Mouse (Mus musculus) intestine, embryonic 16.5 days (tissue): ENCODE results near the gene Fxr2. TPM values are rescaled to one million over a fixed set of nuclear protein-coding genes. Genes with fewer than 3 reads are reported as not detected.

ENCODE experiments used
- ATAC-seq: fragments of 200-750 bp; cut with Nextera tagmentation; 2 replicates; pipeline ENCODE4 v1.8.0; 2017; ENCODE audit warnings: moderate TSS enrichment, moderate library complexity
- H3K27ac ChIP-seq: fragments of 300-500 bp; sonication (generic); 2 replicates; pipeline ENCODE4 v1.5.1; 2014; ENCODE audit warnings: mild to moderate bottlenecking, low read length
- H3K27me3 ChIP-seq: fragments of 300-500 bp; sonication (generic); replicated peaks from 2 replicates; pipeline ENCODE4 v1.6.1; 2014; ENCODE audit warnings: low read length, control low read depth, mixed read lengths; ENCODE audit not compliant: control insufficient read depth, insufficient read depth
- H3K36me3 ChIP-seq: fragments of 300-500 bp; sonication (generic); 2 replicates; pipeline ENCODE4 v1.6.1; 2014; ENCODE audit warnings: low read length, control low read depth; ENCODE audit not compliant: control insufficient read depth, insufficient read depth
- H3K4me1 ChIP-seq: fragments of 300-500 bp; sonication (generic); 2 replicates; pipeline ENCODE4 v1.6.1; 2014; ENCODE audit warnings: low read length, control low read depth, mixed read lengths; ENCODE audit not compliant: control insufficient read depth, insufficient read depth
- H3K4me2 ChIP-seq: fragments of 300-500 bp; sonication (generic); 2 replicates; pipeline ENCODE4 v1.6.1; 2014; ENCODE audit warnings: low read depth, low read length, control low read depth
- H3K4me3 ChIP-seq: fragments of 300-500 bp; sonication (generic); 2 replicates; pipeline ENCODE4 v1.5.1; 2014; ENCODE audit warnings: mild to moderate bottlenecking, low read length
- H3K9ac ChIP-seq: fragments of 300-500 bp; sonication (generic); 2 replicates; pipeline ENCODE4 v1.6.1; 2014; ENCODE audit warnings: low read depth, low read length
- H3K9me3 ChIP-seq: fragments of 300-500 bp; sonication (generic); 2 replicates; pipeline ENCODE4 v1.6.1; 2016; ENCODE audit warnings: low read length, control low read depth; ENCODE audit not compliant: control insufficient read depth
- WGBS: fragments of 180-500 bp; shearing (Covaris S2); extraction: QIAGEN DNeasy Blood & Tissue Kit; methylation state at CpG from one replicate; pipeline ENCODE4 v1.1.7; 2014; 5-methylcytosine and 5-hydroxymethylcytosine counted together
- polyA plus RNA-seq: library from polyadenylated mRNA; unstranded; fragments of >200 nt; fragmentation: Nextera tagmentation; extraction: Ambion mirVana; gene quantifications from 2 replicates; pipeline ENCODE4 v1.2.1, GENCODE M21; 2015

The Fxr2 gene
- polyA plus RNA-seq, 1 experiment from 2014 or later = 12.6 TPM

DNA sequence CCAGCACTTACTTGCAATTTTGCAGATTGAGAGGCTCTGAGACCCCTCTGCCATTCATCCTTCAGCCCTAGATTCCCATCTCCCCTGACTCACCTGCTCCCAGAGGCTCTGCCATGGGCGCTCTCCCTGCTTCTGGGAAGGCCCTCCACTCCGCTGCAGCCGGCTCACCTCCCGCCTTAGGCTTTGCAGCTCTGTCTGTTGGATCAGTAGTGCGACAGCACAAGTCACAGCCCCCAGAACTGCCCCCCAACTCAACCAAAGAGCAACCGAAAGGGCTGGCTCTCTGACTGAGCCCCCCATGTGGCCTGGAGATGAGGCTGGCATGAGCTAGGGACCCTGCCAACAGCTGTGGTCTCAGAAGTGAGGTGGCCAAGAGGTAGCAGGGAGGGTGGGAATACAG, 52.1 kb downstream of the Fxr2 start:
- no peak for ATAC-seq
- 89% methylated on average over 6 of the region's 6 CpGs for WGBS
- peaks cover 41% of the 10 kb centered on the region for H3K4me1 ChIP-seq
- H3K27ac ChIP-seq = no peak overlapping the region
- H3K9me3 ChIP-seq = no peaks in the 10 kb centered on the region
- H3K27me3 ChIP-seq = no peaks in the 10 kb centered on the region
- peak overlapping the region; percentile 48 for H3K9ac ChIP-seq
- no peaks in the 10 kb centered on the region for H3K36me3 ChIP-seq
- H3K4me3 ChIP-seq = no peak overlapping the region
- no peak overlapping the region for H3K4me2 ChIP-seq

- H3K27me3 ChIP-seq = no peaks in the 10 kb centered on the region
- H3K4me2 ChIP-seq = 0 out of 2 replicates have a peak within 1 kb of the TSS, but pooled peaks have one; percentile 10
- H3K4me3 ChIP-seq = no peak within 1 kb of the TSS
- H3K36me3 ChIP-seq = no peaks in the 10 kb centered on the region
- WGBS = 62% methylated on average over 10 of the region's 10 CpGs
- peaks cover 36% of the 10 kb centered on the region for H3K4me1 ChIP-seq
- ATAC-seq = no peak
- peak within 1 kb of the TSS; percentile 43 for H3K27ac ChIP-seq
- no peaks in the 10 kb centered on the region for H3K9me3 ChIP-seq
- peak within 1 kb of the TSS; percentile 55 for H3K9ac ChIP-seq
Observed at GRCm38 (mm10) chr11:69685526-69686148, 52.8 kb downstream of the Fxr2 start, which contains the start of gene Tnfsf13. Gene Tnfsf13, minus strand, starts transcription at chr11:69685784.

- no peaks in the 10 kb centered on the region for H3K27me3 ChIP-seq
- no peaks in the 10 kb centered on the region for H3K36me3 ChIP-seq
- 18% methylated on average over 4 of the region's 4 CpGs for WGBS
- no peak for ATAC-seq
- no peaks in the 10 kb centered on the region for H3K9me3 ChIP-seq
- peaks cover 31% of the 10 kb centered on the region for H3K4me1 ChIP-seq
- H3K27ac ChIP-seq = peak overlapping the region; percentile 43
- H3K4me3 ChIP-seq = no peak overlapping the region
- 0 out of 2 replicates have a peak overlapping the region, but pooled peaks have one; percentile 10 for H3K4me2 ChIP-seq
- H3K9ac ChIP-seq = peak overlapping the region; percentile 36; the same call in 1 of the 2 replicates
Observed at GRCm38 (mm10) chr11:69686377-69686776, 53.6 kb downstream of the Fxr2 start.

DNA sequence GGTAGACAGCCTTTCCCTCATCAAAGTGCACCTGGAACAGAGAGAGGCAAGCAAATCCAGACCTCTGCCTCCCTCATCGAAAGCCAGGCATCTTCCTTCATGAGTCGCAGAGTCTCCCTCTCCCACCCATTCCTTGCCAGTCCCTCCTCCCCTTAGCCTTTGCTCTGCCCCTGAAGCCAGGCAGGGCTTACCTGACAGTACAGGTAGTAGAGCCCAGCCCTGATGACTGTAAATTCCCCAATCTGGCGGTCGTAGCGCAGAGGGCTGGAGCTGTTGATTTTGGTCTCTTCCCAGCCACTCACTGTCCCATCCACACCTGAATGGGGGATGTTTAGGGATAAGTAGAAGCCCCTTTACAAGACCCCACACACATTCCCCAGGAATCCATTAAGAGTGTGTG, 54.3 kb downstream of the Fxr2 start:
- H3K4me3 ChIP-seq = no peak overlapping the region
- 0 out of 2 replicates have a peak overlapping the region, but pooled peaks have one; percentile 43 for H3K27ac ChIP-seq
- H3K9ac ChIP-seq = peak overlapping the region; percentile 36
- H3K9me3 ChIP-seq = no peaks in the 10 kb centered on the region
- H3K36me3 ChIP-seq = no peaks in the 10 kb centered on the region
- WGBS = 52% methylated on average over 5 of the region's 5 CpGs
- no peak for ATAC-seq
- H3K27me3 ChIP-seq = no peaks in the 10 kb centered on the region
- no peak overlapping the region for H3K4me2 ChIP-seq
- H3K4me1 ChIP-seq = peaks cover 31% of the 10 kb centered on the region

GRCm38 (mm10) chr11:69689891-69690290, 57.1 kb downstream of the Fxr2 start:
- Histone ChIP-seq H3K27me3 (no peaks in the 10 kb centered on the region), H3K9ac (no peak overlapping the region), H3K9me3 (no peaks in the 10 kb centered on the region), H3K27ac (no peak overlapping the region), H3K4me3 (no peak overlapping the region), H3K4me2 (no peak overlapping the region), H3K4me1 (peaks cover 24% of the 10 kb centered on the region), H3K36me3 (no peaks in the 10 kb centered on the region)
- 92% methylated on average over 1 of the region's 1 CpGs for WGBS
- ATAC-seq = no peak

- peaks cover 9% of the 10 kb centered on the region for H3K4me1 ChIP-seq
- no peaks in the 10 kb centered on the region for H3K27me3 ChIP-seq
- ATAC-seq = no peak
- H3K9me3 ChIP-seq = no peaks in the 10 kb centered on the region
- no peaks in the 10 kb centered on the region for H3K36me3 ChIP-seq
- H3K4me2 ChIP-seq = no peak overlapping the region
- H3K4me3 ChIP-seq = no peak overlapping the region
- no peak overlapping the region for H3K27ac ChIP-seq
- H3K9ac ChIP-seq = no peak overlapping the region
- WGBS = 72% methylated on average over 9 of the region's 9 CpGs
Observed at GRCm38 (mm10) chr11:69692196-69692811, 59.5 kb downstream of the Fxr2 start.

DNA sequence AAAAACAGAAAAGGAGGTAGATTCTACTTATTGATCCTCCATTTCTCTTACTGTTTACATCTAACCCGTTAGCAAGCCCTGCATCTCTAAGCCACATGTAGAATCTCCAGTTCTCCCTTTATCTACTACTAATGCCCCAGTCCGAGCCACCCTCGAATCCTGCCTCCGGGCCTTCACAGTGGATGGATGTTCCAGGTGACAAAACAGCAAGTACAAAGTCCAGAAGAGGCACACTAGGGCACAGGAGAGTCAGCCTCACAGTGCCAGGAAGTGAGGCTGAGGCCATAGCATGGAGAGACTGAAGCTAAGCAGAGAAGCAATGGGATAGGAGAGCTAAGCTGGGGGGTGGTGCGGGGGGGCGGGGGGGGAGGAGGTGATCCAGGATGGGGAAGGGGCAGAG, 60.1 kb downstream of the Fxr2 start:
- Histone ChIP-seq H3K4me1 (peaks cover 9% of the 10 kb centered on the region), H3K4me2 (no peak overlapping the region), H3K9me3 (no peaks in the 10 kb centered on the region), H3K9ac (no peak overlapping the region), H3K36me3 (no peaks in the 10 kb centered on the region), H3K27me3 (no peaks in the 10 kb centered on the region), H3K27ac (no peak overlapping the region), H3K4me3 (no peak overlapping the region)
- WGBS = 67% methylated on average over 6 of the region's 6 CpGs
- peak; percentile 65 for ATAC-seq

- no peaks in the 10 kb centered on the region for H3K36me3 ChIP-seq
- H3K9me3 ChIP-seq = no peaks in the 10 kb centered on the region
- no peak for ATAC-seq
- 62% methylated on average over 11 of the region's 11 CpGs for WGBS
- no peak overlapping the region for H3K9ac ChIP-seq
- H3K4me1 ChIP-seq = peaks cover 9% of the 10 kb centered on the region
- H3K27ac ChIP-seq = no peak overlapping the region
- no peaks in the 10 kb centered on the region for H3K27me3 ChIP-seq
- H3K4me3 ChIP-seq = no peak overlapping the region
- no peak overlapping the region for H3K4me2 ChIP-seq
Observed at GRCm38 (mm10) chr11:69693421-69693965, 60.7 kb downstream of the Fxr2 start.

- H3K4me3 ChIP-seq = peak overlapping the region; percentile 62
- H3K36me3 ChIP-seq = no peaks in the 10 kb centered on the region
- peaks cover 9% of the 10 kb centered on the region for H3K4me1 ChIP-seq
- H3K27me3 ChIP-seq = no peaks in the 10 kb centered on the region
- peak overlapping the region; percentile 63; the same call in 1 of the 2 replicates for H3K27ac ChIP-seq
- ATAC-seq = no peak
- peak overlapping the region; percentile 90 for H3K4me2 ChIP-seq
- WGBS = 29% methylated on average over 6 of the region's 6 CpGs
- H3K9ac ChIP-seq = peak overlapping the region; percentile 81
- no peaks in the 10 kb centered on the region for H3K9me3 ChIP-seq
Observed at GRCm38 (mm10) chr11:69695046-69695360, 62.2 kb downstream of the Fxr2 start.
